In the genomic region with DNA sequence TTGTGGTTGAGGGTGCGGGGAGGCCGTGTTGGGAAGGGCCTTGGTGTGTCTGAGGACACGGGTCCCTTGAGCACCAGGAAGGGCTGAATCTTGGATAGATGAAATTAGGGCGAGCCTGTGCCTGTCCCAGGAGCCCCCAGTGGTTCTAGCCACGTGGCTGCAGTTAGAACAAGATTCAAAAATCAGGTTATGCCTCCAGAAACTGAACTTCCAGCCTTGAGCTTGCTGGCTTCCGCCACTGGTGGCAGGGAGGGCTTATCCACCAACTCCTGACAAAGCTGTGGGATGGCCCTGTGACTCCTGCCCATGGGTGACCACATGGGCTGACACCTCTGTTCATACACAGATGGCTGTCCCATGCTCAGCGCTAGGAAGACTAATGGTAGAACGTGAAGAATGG, we compare ENCODE assay signal across 25 mouse cellular contexts. TPM values are rescaled to one million over a fixed set of nuclear protein-coding genes. Genes with fewer than 3 reads are reported as not detected.
A peak's percentile ranks its signal among the peaks of the same experiment; 100 is the strongest.
DNase-seq lines count a peak whose midpoint lies in the region; ATAC-seq and TF ChIP-seq lines count a peak whose summit lies in the region.
"Had no signal": no experiment of that assay in that cellular context is flagged by ENCODE, and none has a peak within 500 bp of the region (broad histone marks: within the 10 kb centered on the region; RNA-seq: fewer than 3 reads in every experiment).

No protein-coding gene starts in this region.

- no peaks in the 10 kb centered on the region for H3K27me3 ChIP-seq in thymus, adult 2 months (ENCODE audit: control insufficient read depth, insufficient read depth, low read length)
- no peaks in the 10 kb centered on the region for H3K27me3 ChIP-seq in G1E (ENCODE audit: insufficient read depth, low read length)
- H3K27me3 ChIP-seq: forebrain, embryonic 13.5 days; heart, embryonic 13.5 days; Patski had no signal

- 0 out of 2 replicates have a peak, but pooled peaks cover 7% of the 10 kb centered on the region for H3K9me3 ChIP-seq in G1E (replicated peaks)
- H3K9me3 ChIP-seq: forebrain, embryonic 13.5 days; heart, embryonic 13.5 days had no signal

- DNase-seq in gastrocnemius, adult 2 months, result peak; percentile 29
- no peak for DNase-seq in gastrocnemius, adult 8-10 months (ENCODE audit: low spot score in 2 of 2)
- DNase-seq in thymus, adult 2 months, result no peak
- no peak for DNase-seq in thymus, postnatal 10 days (ENCODE audit: low spot score in 2 of 2)
- DNase-seq in G1E (ENCODE audit: low spot score), result no peak
- DNase-seq in thymus, postnatal 4 days, result peak; percentile 61
- DNase-seq in adrenal gland, postnatal 4 days (ENCODE audit: low spot score in 2 of 2), result no peak
- DNase-seq: adrenal gland, postnatal 10 days; adrenal gland, postnatal 36 days; cerebellum, adult 11-12 months; cerebellum, adult 8-10 months; cerebellum, postnatal 10 days; cerebellum, postnatal 36 days; gastrocnemius, postnatal 25 days; heart, postnatal 14 days; heart, postnatal 4 days had no signal

- peaks cover 51% of the 10 kb centered on the region for H3K4me1 ChIP-seq in thymus, adult 2 months (replicated peaks; ENCODE audit: control insufficient read depth, insufficient read depth, low read length)
- H3K4me1 ChIP-seq in G1E (ENCODE audit: insufficient read depth, low read depth, low read length), result peaks cover 76% of the 10 kb centered on the region
- H3K4me1 ChIP-seq: forebrain, embryonic 10.5 days; forebrain, embryonic 13.5 days; heart, embryonic 10.5 days; heart, embryonic 13.5 days had no signal

- no peak for TF ChIP-seq POLR2A in thymus, adult 2 months (IDR thresholded peaks at IDR 0.05; ENCODE audit: control insufficient read depth, extremely low read depth, insufficient read depth, low read length, poor library complexity)

- 66% methylated on average over 8 of the region's 8 CpGs for WGBS in thymus, adult 2 months

- H3K36me3 ChIP-seq in thymus, adult 2 months (ENCODE audit: control insufficient read depth, insufficient read depth, low read length), result no peaks in the 10 kb centered on the region
- peaks cover 27% of the 10 kb centered on the region for H3K36me3 ChIP-seq in G1E (replicated peaks)
- H3K36me3 ChIP-seq: heart, embryonic 10.5 days had no signal

- intact Hi-C loops in gastrocnemius, adult 2 months (cut with DNase I), result no loop called here

- no peak overlapping the region for H3K27ac ChIP-seq in gastrocnemius, adult 2 months
- peak overlapping the region; percentile 76 for H3K27ac ChIP-seq in thymus, adult 2 months (ENCODE audit: control insufficient read depth, insufficient read depth, low read length)
- H3K27ac ChIP-seq: forebrain, embryonic 10.5 days; forebrain, embryonic 13.5 days; heart, adult 2 months; heart, embryonic 10.5 days; heart, embryonic 13.5 days; hindbrain, embryonic 14.5 days; hindbrain, postnatal 0 days had no signal

- no peak overlapping the region for H3K4me3 ChIP-seq in gastrocnemius, adult 2 months
- no peak overlapping the region for H3K4me3 ChIP-seq in thymus, adult 2 months (ENCODE audit: control insufficient read depth, insufficient read depth, low read length)
- H3K4me3 ChIP-seq in G1E (ENCODE audit: low read depth, low read length), result peak overlapping the region; percentile 27; the same call in 1 of the 2 replicates
- H3K4me3 ChIP-seq: forebrain, embryonic 10.5 days; forebrain, embryonic 13.5 days; heart, adult 2 months; heart, embryonic 10.5 days; heart, embryonic 13.5 days had no signal

- ATAC-seq in G1E (ENCODE audit: extremely low read depth, insufficient number of reproducible peaks, low FRiP score, poor library complexity, severe bottlenecking), result no peak
- ATAC-seq: forebrain, embryonic 13.5 days; forebrain, embryonic 16.5 days; hindbrain, postnatal 0 days; Patski had no signal

- no peak for TF ChIP-seq CTCF in gastrocnemius, adult 2 months (IDR thresholded peaks at IDR 0.05)
- TF ChIP-seq CTCF in thymus, adult 2 months (IDR thresholded peaks at IDR 0.05; ENCODE audit: borderline replicate concordance, control insufficient read depth, extremely low read depth, insufficient read depth, low read length, poor library complexity), result 0 out of 2 replicates have a peak, but pooled peaks have one; percentile 30
- no peak for TF ChIP-seq CTCF in G1E (IDR thresholded peaks at IDR 0.05; ENCODE audit: low read depth, low read length)

RNA-seq across cellular contexts. Expression of a gene that starts 11.8 kb away (rescaled TPM):
- 1 to 10 TPM; 4.4 to 5.7 TPM for total RNA-seq in gastrocnemius, adult 2 months (2021)
- total RNA-seq in gastrocnemius, adult 8-10 months (2022), result 1 to 10 TPM; 3.4 to 6.1 (median 4.1) TPM
- 54.2 and 55.2 TPM in 2 replicates for polyA plus RNA-seq in thymus, adult 2 months (2012; rRNA removed)
- total RNA-seq in G1E (2014; fragmentation: Nextera tagmentation), result 21.9 and 24.5 TPM in 2 replicates
- total RNA-seq in G1E (2017), result 12.4 and 16.4 TPM in 2 replicates
- 36.8 and 38.6 TPM in 2 replicates for polyA plus RNA-seq in G1E (2012)
- 10 to 100 TPM; 10.2 to 11.5 TPM for total RNA-seq in adrenal gland, postnatal 4 days (2021)

RNA-seq across cellular contexts. Expression of a gene that starts 11.8 kb away (rescaled TPM):
- 1 to 10 TPM; 4.6 to 5.5 TPM for total RNA-seq in gastrocnemius, adult 2 months (2021)
- 1 to 10 TPM; 4.1 to 5.7 (median 4.2) TPM for total RNA-seq in gastrocnemius, adult 8-10 months (2022)
- polyA plus RNA-seq in thymus, adult 2 months (2012; rRNA removed), result 136 and 138 TPM in 2 replicates
- total RNA-seq in G1E (2014; fragmentation: Nextera tagmentation), result 16.6 and 16.9 TPM in 2 replicates
- 43.3 and 51.8 TPM in 2 replicates for total RNA-seq in G1E (2017)
- polyA plus RNA-seq in G1E (2012), result 92.6 and 112 TPM in 2 replicates
- 10 to 100 TPM; 17.6 to 21.0 TPM for total RNA-seq in adrenal gland, postnatal 4 days (2021)

RNA-seq across cellular contexts. Expression of a gene that starts 22.8 kb away (rescaled TPM):
- under 1 TPM; 0.43 to 0.75 TPM for total RNA-seq in gastrocnemius, adult 2 months (2021)
- total RNA-seq in gastrocnemius, adult 8-10 months (2022), result 1 to 10 TPM in 1 of 4 experiments, under 1 TPM in 3; 0.32 to 1.0 (median 0.45) TPM
- 276 and 292 TPM in 2 replicates for polyA plus RNA-seq in thymus, adult 2 months (2012; rRNA removed)
- 53.1 and 56.3 TPM in 2 replicates for total RNA-seq in G1E (2014; fragmentation: Nextera tagmentation)
- total RNA-seq in G1E (2017), result 43.4 and 43.8 TPM in 2 replicates
- polyA plus RNA-seq in G1E (2012), result 50.2 and 53.8 TPM in 2 replicates
- 1 to 10 TPM; 6.5 to 7.3 TPM for total RNA-seq in adrenal gland, postnatal 4 days (2021)

RNA-seq across cellular contexts. Expression of a gene that starts 31.3 kb away (rescaled TPM):
- total RNA-seq in gastrocnemius, adult 2 months (2021), result 10 to 100 TPM; 62.9 to 69.6 TPM
- 10 to 100 TPM; 60.0 to 72.5 (median 60.7) TPM for total RNA-seq in gastrocnemius, adult 8-10 months (2022)
- 81.9 and 89.4 TPM in 2 replicates for polyA plus RNA-seq in thymus, adult 2 months (2012; rRNA removed)
- total RNA-seq in G1E (2014; fragmentation: Nextera tagmentation) (71.5 and 76.8 TPM in 2 replicates), G1E (2017) (192 and 216 TPM in 2 replicates)
- polyA plus RNA-seq in G1E (2012), result 99.2 and 163 TPM in 2 replicates
- 10 to 100 TPM; 94.6 to 96.8 TPM for total RNA-seq in adrenal gland, postnatal 4 days (2021)

RNA-seq across cellular contexts. Expression of a gene that starts 51.1 kb away (rescaled TPM):
- 10 to 100 TPM; 20.3 to 23.6 TPM for total RNA-seq in gastrocnemius, adult 2 months (2021)
- 10 to 100 TPM; 17.0 to 18.9 (median 17.6) TPM for total RNA-seq in gastrocnemius, adult 8-10 months (2022)
- 15.9 and 20.7 TPM in 2 replicates for polyA plus RNA-seq in thymus, adult 2 months (2012; rRNA removed)
- 12.8 and 13.1 TPM in 2 replicates for total RNA-seq in G1E (2014; fragmentation: Nextera tagmentation)
- total RNA-seq in G1E (2017), result 47.5 and 55.5 TPM in 2 replicates
- polyA plus RNA-seq in G1E (2012), result 52.3 and 64.5 TPM in 2 replicates
- total RNA-seq in adrenal gland, postnatal 4 days (2021), result 10 to 100 TPM; 35.4 to 36.7 TPM

Comparison
In these comparisons a context has a peak if more than half of its experiments do, and no peak if none do; other contexts are left out.
1. DNase-seq: peak in gastrocnemius, adult 2 months (single experiment) and thymus, postnatal 4 days (single experiment); none in gastrocnemius, adult 8-10 months (0 of 2), thymus, adult 2 months (single experiment), thymus, postnatal 10 days (0 of 2), G1E (single experiment) and adrenal gland, postnatal 4 days (0 of 2).
2. RNA of a gene that starts 22.8 kb away (total RNA-seq): 43.4 to 56.3 TPM in G1E; 6.5 to 7.3 TPM in adrenal gland, postnatal 4 days, 0.43 to 0.75 TPM in gastrocnemius, adult 2 months and 0.32 to 1.0 TPM in gastrocnemius, adult 8-10 months; every median in the first group is over 4 times any median in the second.